ENCODE assay signal across 8 mouse cellular contexts in the genomic region with DNA sequence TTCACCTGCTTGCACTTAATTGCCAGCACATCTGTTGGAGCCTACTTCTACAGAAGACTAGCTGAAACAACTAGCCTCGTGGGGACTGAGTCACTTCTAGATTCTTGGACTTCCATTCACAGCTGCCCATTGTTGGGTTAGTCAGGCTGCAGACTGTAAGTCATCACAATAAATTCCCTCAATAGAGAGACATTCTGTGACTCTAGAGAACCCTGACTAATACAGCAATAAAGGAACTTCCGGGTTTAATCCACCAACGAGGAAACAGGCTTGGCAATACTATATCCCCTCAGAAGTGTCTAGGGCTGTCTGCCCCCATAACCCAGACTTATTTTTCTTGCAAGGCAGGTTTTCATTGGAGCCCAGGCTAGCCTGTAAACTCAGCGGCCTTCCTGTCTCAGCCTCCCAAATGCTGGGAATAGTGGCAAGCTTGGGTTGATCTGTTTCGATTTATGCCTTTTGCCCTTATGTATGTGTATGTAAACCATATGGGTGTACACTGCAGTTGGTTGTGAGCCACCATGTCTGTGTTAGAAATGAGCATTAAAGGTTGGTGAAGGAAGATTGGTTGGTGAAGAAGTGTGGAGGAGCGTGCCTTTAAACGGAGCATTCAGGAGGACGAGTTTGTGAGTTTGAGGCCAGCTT. TPM values are rescaled to one million over a fixed set of nuclear protein-coding genes. Genes with fewer than 3 reads are reported as not detected.
A peak's percentile ranks its signal among the peaks of the same experiment; 100 is the strongest.
DNase-seq lines count a peak whose midpoint lies in the region; ATAC-seq and TF ChIP-seq lines count a peak whose summit lies in the region.

No protein-coding gene starts in this region.

- peak overlapping the region; percentile 78 for H3K4me3 ChIP-seq in gastrocnemius, adult 2 months
- H3K4me3 ChIP-seq in C2C12 (ENCODE audit: insufficient read depth, poor library complexity, severe bottlenecking): peak overlapping the region; percentile 52
- H3K4me3 ChIP-seq in forebrain, embryonic 15.5 days: peak overlapping the region; percentile 89
- H3K4me3 ChIP-seq in liver, embryonic 16.5 days (ENCODE audit: low read depth, low read length): peak overlapping the region; percentile 98

- H3ac ChIP-seq in C2C12 (ENCODE audit: control insufficient read depth, insufficient read length, low read depth): peak overlapping the region; percentile 25

- no peak for DNase-seq in gastrocnemius, adult 2 months
- no peak for DNase-seq in gastrocnemius, adult 8-10 months (ENCODE audit: low spot score in 2 of 2)
- no peak for DNase-seq in layer of hippocampus, postnatal 25 days (ENCODE audit: extremely low spot score in 1 of 2, low spot score in 1 of 2)
- no peak for DNase-seq in kidney, postnatal 25 days

- ATAC-seq in forebrain, embryonic 15.5 days (replicated peaks): peak; percentile 0; the same call in 1 of the 2 replicates
- ATAC-seq in liver, embryonic 16.5 days (ENCODE audit: low read depth): no peak
- ATAC-seq in activated CD4-positive, CD25-positive, alpha-beta regulatory T cell, adult 4 months: no peak

- no peaks in the 10 kb centered on the region for H3K9me3 ChIP-seq in forebrain, embryonic 15.5 days
- no peaks in the 10 kb centered on the region for H3K9me3 ChIP-seq in liver, embryonic 16.5 days (replicated peaks; ENCODE audit: control insufficient read depth, low read length)

- H3K4me1 ChIP-seq in forebrain, embryonic 15.5 days: peaks cover 46% of the 10 kb centered on the region
- peaks cover 17% of the 10 kb centered on the region for H3K4me1 ChIP-seq in liver, embryonic 16.5 days (ENCODE audit: control insufficient read depth, low read depth, low read length)

- 43% methylated on average over 8 of the region's 8 CpGs for whole genome bisulfite sequencing in forebrain, embryonic 15.5 days
- 33% methylated on average over 8 of the region's 8 CpGs for WGBS in liver, embryonic 16.5 days (ENCODE audit: insufficient replicate concordance)

- peak overlapping the region; percentile 72 for H3K4me2 ChIP-seq in forebrain, embryonic 15.5 days (replicated peaks)
- H3K4me2 ChIP-seq in liver, embryonic 16.5 days (ENCODE audit: low read depth, low read length): peak overlapping the region; percentile 92

- TF ChIP-seq CTCF in gastrocnemius, adult 2 months (IDR thresholded peaks at IDR 0.05): no peak
- no peak for TF ChIP-seq CTCF in C2C12 (IDR thresholded peaks at IDR 0.05; ENCODE audit: control insufficient read depth, insufficient read depth, insufficient read length)

- H3K27ac ChIP-seq in gastrocnemius, adult 2 months: peak overlapping the region; percentile 95
- peak overlapping the region; percentile 95 for H3K27ac ChIP-seq in forebrain, embryonic 15.5 days (replicated peaks)
- 0 out of 2 replicates have a peak overlapping the region, but pooled peaks have one; percentile 12 for H3K27ac ChIP-seq in liver, embryonic 16.5 days (ENCODE audit: low read length)

- intact Hi-C loops in gastrocnemius, adult 2 months (cut with DNase I): loop anchor here (5.0 kb wide), 2 partner anchors 120 to 360 kb away; a partner anchor contains a TSS

- H3K36me3 ChIP-seq in C2C12 (ENCODE audit: control insufficient read depth, insufficient read depth): peaks cover 31% of the 10 kb centered on the region
- peaks cover 36% of the 10 kb centered on the region for H3K36me3 ChIP-seq in forebrain, embryonic 15.5 days
- peaks cover 3% of the 10 kb centered on the region; the same call in 1 of the 2 replicates for H3K36me3 ChIP-seq in liver, embryonic 16.5 days (ENCODE audit: control insufficient read depth, insufficient read depth)

- peaks cover 11% of the 10 kb centered on the region for H3K79me3 ChIP-seq in C2C12 (ENCODE audit: low read depth)

- no peaks in the 10 kb centered on the region for H3K27me3 ChIP-seq in C2C12 (ENCODE audit: control insufficient read depth, insufficient read depth, insufficient read length)
- no peaks in the 10 kb centered on the region for H3K27me3 ChIP-seq in forebrain, embryonic 15.5 days
- H3K27me3 ChIP-seq in liver, embryonic 16.5 days (ENCODE audit: control insufficient read depth, insufficient read depth, low read depth, low read length): no peaks in the 10 kb centered on the region

- peak overlapping the region; percentile 51 for H3K9ac ChIP-seq in forebrain, embryonic 15.5 days (replicated peaks)
- peak overlapping the region; percentile 97 for H3K9ac ChIP-seq in liver, embryonic 16.5 days (ENCODE audit: low read depth, low read length)

- H3K79me2 ChIP-seq in C2C12 (ENCODE audit: control insufficient read depth, insufficient read depth): peaks cover 21% of the 10 kb centered on the region

TF ChIP-seq in C2C12, 6 proteins besides CTCF, POLR2A, EP300 and RAD21:
- TF ChIP-seq MYOD1 (IDR thresholded peaks at IDR 0.05; ENCODE audit: control insufficient read depth, insufficient read length, low read depth) (no peak), MAX (IDR thresholded peaks at IDR 0.05) (no peak), USF1 (IDR thresholded peaks at IDR 0.05; ENCODE audit: low read depth) (no peak), CEBPB (IDR thresholded peaks at IDR 0.05; ENCODE audit: low read depth) (no peak), MYOG (IDR thresholded peaks at IDR 0.05; ENCODE audit: control insufficient read depth, extremely low read depth, insufficient read length) (no peak), FOSL1 (IDR thresholded peaks at IDR 0.05; ENCODE audit: insufficient read depth, low read length, poor library complexity, severe bottlenecking) (no peak)

RNA-seq across cellular contexts. Expression of a gene that starts 0.6 kb away (rescaled TPM):
- 10 to 100 TPM in 1 of 2 experiments, 1 to 10 TPM in 1; 9.8 to 13.0 TPM for total RNA-seq in gastrocnemius, adult 2 months (2021)
- 10 to 100 TPM; 10.5 to 11.7 (median 11.5) TPM for total RNA-seq in gastrocnemius, adult 8-10 months (2022)
- 44.1 TPM for polyA plus RNA-seq in C2C12 (2012; fragmentation: generic; extraction: Trizol)
- polyA plus RNA-seq in forebrain, embryonic 15.5 days (2015; fragmentation: Nextera tagmentation; extraction: Ambion mirVana): 73.5 and 74.7 TPM in 2 replicates
- polyA plus RNA-seq in liver, embryonic 16.5 days (2015; fragmentation: Nextera tagmentation; extraction: Ambion mirVana): 14.0 and 14.1 TPM in 2 replicates
- total RNA-seq in layer of hippocampus, postnatal 25 days (2021): 10 to 100 TPM; 29.5 to 30.2 TPM
- 10 to 100 TPM; 10.4 to 11.0 TPM for polyA plus RNA-seq in activated CD4-positive, CD25-positive, alpha-beta regulatory T cell, adult 4 months (2017; shearing (Covaris generic))

RNA-seq across cellular contexts. Expression of a gene that starts 4.2 kb away (rescaled TPM):
- total RNA-seq in gastrocnemius, adult 2 months (2021): 1 to 10 TPM; 1.9 to 3.3 TPM
- 1 to 10 TPM in 3 of 4 experiments, under 1 TPM in 1; 0.82 to 3.6 (median 1.7) TPM for total RNA-seq in gastrocnemius, adult 8-10 months (2022)
- 0.59 TPM for polyA plus RNA-seq in C2C12 (2012; fragmentation: generic; extraction: Trizol)
- polyA plus RNA-seq in forebrain, embryonic 15.5 days (2015; fragmentation: Nextera tagmentation; extraction: Ambion mirVana): 3.1 and 3.4 TPM in 2 replicates
- 0.82 and 1.1 TPM in 2 replicates for polyA plus RNA-seq in liver, embryonic 16.5 days (2015; fragmentation: Nextera tagmentation; extraction: Ambion mirVana)
- total RNA-seq in layer of hippocampus, postnatal 25 days (2021): 10 to 100 TPM in 1 of 2 experiments, 1 to 10 TPM in 1; 7.9 to 12.8 TPM
- 1 to 10 TPM; 3.5 to 6.8 TPM for polyA plus RNA-seq in activated CD4-positive, CD25-positive, alpha-beta regulatory T cell, adult 4 months (2017; shearing (Covaris generic))

RNA-seq across cellular contexts. Expression of a gene that starts 6.8 kb away (rescaled TPM):
- total RNA-seq in gastrocnemius, adult 2 months (2021): under 1 TPM; 0.41 to 0.45 TPM
- under 1 TPM in 3 of 4 experiments, not detected in 1; 0.24 to 0.56 (median 0.27) TPM for total RNA-seq in gastrocnemius, adult 8-10 months (2022)
- polyA plus RNA-seq in C2C12 (2012; fragmentation: generic; extraction: Trizol): 45.0 TPM
- polyA plus RNA-seq in forebrain, embryonic 15.5 days (2015; fragmentation: Nextera tagmentation; extraction: Ambion mirVana): 397 and 404 TPM in 2 replicates
- 1.3 and 1.5 TPM in 2 replicates for polyA plus RNA-seq in liver, embryonic 16.5 days (2015; fragmentation: Nextera tagmentation; extraction: Ambion mirVana)
- total RNA-seq in layer of hippocampus, postnatal 25 days (2021): 100 to 1,000 TPM; 560 to 594 TPM
- polyA plus RNA-seq in activated CD4-positive, CD25-positive, alpha-beta regulatory T cell, adult 4 months (2017; shearing (Covaris generic)): under 1 TPM in 1 of 2 experiments, not detected in 1; 0.83 TPM

RNA-seq across cellular contexts. Expression of a gene that starts 13.6 kb away (rescaled TPM):
- not detected for total RNA-seq in gastrocnemius, adult 2 months (2021)
- not detected for total RNA-seq in gastrocnemius, adult 8-10 months (2022)
- 0.11 TPM for polyA plus RNA-seq in C2C12 (2012; fragmentation: generic; extraction: Trizol)
- polyA plus RNA-seq in forebrain, embryonic 15.5 days (2015; fragmentation: Nextera tagmentation; extraction: Ambion mirVana): 0.89 and 1.3 TPM in 2 replicates
- polyA plus RNA-seq in liver, embryonic 16.5 days (2015; fragmentation: Nextera tagmentation; extraction: Ambion mirVana): not detected in 2 replicates
- 1 to 10 TPM; 2.4 to 2.5 TPM for total RNA-seq in layer of hippocampus, postnatal 25 days (2021)
- polyA plus RNA-seq in activated CD4-positive, CD25-positive, alpha-beta regulatory T cell, adult 4 months (2017; shearing (Covaris generic)): 1 to 10 TPM in 1 of 2 experiments, under 1 TPM in 1; 0.61 to 1.3 TPM

RNA-seq across cellular contexts. Expression of a gene that starts 13.7 kb away (rescaled TPM):
- 10 to 100 TPM; 86.2 to 96.6 TPM for total RNA-seq in gastrocnemius, adult 2 months (2021)
- 10 to 100 TPM; 73.5 to 86.8 (median 77.5) TPM for total RNA-seq in gastrocnemius, adult 8-10 months (2022)
- polyA plus RNA-seq in C2C12 (2012; fragmentation: generic; extraction: Trizol): 33.5 TPM
- 26.3 and 27.5 TPM in 2 replicates for polyA plus RNA-seq in forebrain, embryonic 15.5 days (2015; fragmentation: Nextera tagmentation; extraction: Ambion mirVana)
- 8.6 and 9.5 TPM in 2 replicates for polyA plus RNA-seq in liver, embryonic 16.5 days (2015; fragmentation: Nextera tagmentation; extraction: Ambion mirVana)
- total RNA-seq in layer of hippocampus, postnatal 25 days (2021): 10 to 100 TPM; 90.6 to 96.3 TPM
- 10 to 100 TPM; 18.3 to 29.8 TPM for polyA plus RNA-seq in activated CD4-positive, CD25-positive, alpha-beta regulatory T cell, adult 4 months (2017; shearing (Covaris generic))

Comparison
In these comparisons a context has a peak if more than half of its experiments do, and no peak if none do; other contexts are left out.
1. H3K27ac ChIP-seq: peak in every context shown above with its lines; median percentile 95 in gastrocnemius, adult 2 months; 95 in forebrain, embryonic 15.5 days; 12 in liver, embryonic 16.5 days.
2. RNA of a gene that starts 6.8 kb away (polyA plus RNA-seq): 397 to 404 TPM in forebrain, embryonic 15.5 days and 45.0 TPM in C2C12 (single experiment); 1.3 to 1.5 TPM in liver, embryonic 16.5 days and 0.83 TPM in activated CD4-positive, CD25-positive, alpha-beta regulatory T cell, adult 4 months; every median in the first group is over 10 times any median in the second.
3. Peak in every context shown above with its lines, with median percentiles within 50 percentile points of each other: H3K4me3 ChIP-seq.